In the genomic region with DNA sequence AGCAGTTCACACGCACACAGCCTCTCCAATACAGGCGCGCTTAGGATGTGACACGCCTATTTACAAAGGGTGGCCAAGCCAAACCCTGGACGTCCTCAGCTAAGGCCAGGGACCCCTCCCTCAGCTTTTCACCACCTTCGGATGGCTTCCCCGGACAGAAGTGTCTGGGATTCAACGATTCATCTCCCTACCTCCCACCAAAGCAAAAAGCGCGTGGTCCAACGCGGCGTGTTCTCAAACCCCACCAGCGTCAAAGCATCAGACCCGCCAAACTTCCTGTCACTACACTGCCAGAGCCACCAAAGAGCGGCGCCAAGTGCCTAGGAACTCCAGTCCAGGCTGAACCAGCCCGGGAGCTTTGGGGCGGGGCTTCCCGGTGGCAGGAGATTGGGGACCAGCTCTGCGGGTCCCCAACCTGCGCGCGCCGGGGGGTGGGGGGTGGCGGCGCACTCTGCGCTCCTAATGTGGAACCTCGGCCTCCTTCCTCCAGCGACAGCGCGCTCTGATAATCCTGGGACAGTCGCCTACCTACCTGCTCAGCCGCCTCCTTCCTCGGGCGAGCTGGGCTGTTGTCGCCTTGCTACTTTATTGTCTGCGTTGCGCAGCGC, we compare ENCODE assay signal across 8 mouse cellular contexts. TPM values are rescaled to one million over a fixed set of nuclear protein-coding genes. Genes with fewer than 3 reads are reported as not detected.
DNase-seq lines count a peak whose midpoint lies in the region; ATAC-seq and TF ChIP-seq lines count a peak whose summit lies in the region.

No protein-coding gene starts in this region.

- no peaks in the 10 kb centered on the region for H3K27me3 ChIP-seq in embryonic facial prominence, embryonic 11.5 days (ENCODE audit: control insufficient read depth, insufficient read depth, low read length)
- peaks cover 14% of the 10 kb centered on the region; the same call in 1 of the 2 replicates for H3K27me3 ChIP-seq in limb, embryonic 14.5 days (ENCODE audit: control insufficient read depth, insufficient read depth, low read length)
- H3K27me3 ChIP-seq in midbrain, embryonic 15.5 days (replicated peaks), result no peaks in the 10 kb centered on the region

- no peaks in the 10 kb centered on the region for H3K4me1 ChIP-seq in embryonic facial prominence, embryonic 11.5 days (ENCODE audit: control insufficient read depth, insufficient read depth, low read length)
- 0 out of 2 replicates have a peak, but pooled peaks cover 2% of the 10 kb centered on the region for H3K4me1 ChIP-seq in limb, embryonic 14.5 days (ENCODE audit: control insufficient read depth, insufficient read depth, low read length)
- peaks cover 22% of the 10 kb centered on the region for H3K4me1 ChIP-seq in midbrain, embryonic 15.5 days

- peak overlapping the region; percentile 70 for H3K4me3 ChIP-seq in embryonic facial prominence, embryonic 11.5 days (ENCODE audit: low read depth, low read length)
- peak overlapping the region; percentile 65 for H3K4me3 ChIP-seq in limb, embryonic 14.5 days (replicated peaks; ENCODE audit: low read length)
- H3K4me3 ChIP-seq in midbrain, embryonic 15.5 days, result peak overlapping the region; percentile 84

- peak overlapping the region; percentile 96 for H3K4me2 ChIP-seq in embryonic facial prominence, embryonic 11.5 days (ENCODE audit: low read depth, low read length)
- peak overlapping the region; percentile 98 for H3K4me2 ChIP-seq in limb, embryonic 14.5 days (replicated peaks; ENCODE audit: low read depth, low read length, severe bottlenecking)
- peak overlapping the region; percentile 90 for H3K4me2 ChIP-seq in midbrain, embryonic 15.5 days

- ATAC-seq in embryonic facial prominence, embryonic 11.5 days (replicated peaks; ENCODE audit: insufficient number of reproducible peaks, low FRiP score, low TSS enrichment, low read depth), result peak; percentile 46
- ATAC-seq in limb, embryonic 14.5 days (ENCODE audit: low FRiP score, low read depth), result peak; percentile 39
- peak; percentile 79 for ATAC-seq in midbrain, embryonic 15.5 days (replicated peaks)

- DNase-seq in ovary, postnatal 36 days (ENCODE audit: low spot score), result peak; percentile 33
- no peak for DNase-seq in ovary, adult 18-20 months (ENCODE audit: low spot score)
- DNase-seq in embryonic facial prominence, embryonic 11.5 days (ENCODE audit: low spot score), result peak; percentile 80
- peak; percentile 14 to 20 for DNase-seq in heart, adult 9 months (ENCODE audit: low spot score in 2 of 2)
- DNase-seq in kidney, adult 18-20 months, result peak; percentile 46
- DNase-seq in limb, embryonic 14.5 days (ENCODE audit: low spot score), result peak; percentile 58
- DNase-seq in yolk sac, embryonic 10.5 days (ENCODE audit: low spot score), result peak; percentile 43

- H3K27ac ChIP-seq in embryonic facial prominence, embryonic 11.5 days (replicated peaks; ENCODE audit: low read depth, low read length), result peak overlapping the region; percentile 36
- H3K27ac ChIP-seq in limb, embryonic 14.5 days (replicated peaks; ENCODE audit: low read depth, low read length), result 0 out of 2 replicates have a peak overlapping the region, but pooled peaks have one; percentile 14
- H3K27ac ChIP-seq in midbrain, embryonic 15.5 days, result peak overlapping the region; percentile 94

- TF ChIP-seq POLR2A in limb, embryonic 14.5 days (IDR thresholded peaks at IDR 0.05; ENCODE audit: borderline replicate concordance, extremely low read depth, insufficient read depth, insufficient read length), result 0 out of 2 replicates have a peak, but pooled peaks have one; percentile 16

- peak overlapping the region; percentile 79 for H3K9ac ChIP-seq in embryonic facial prominence, embryonic 11.5 days (replicated peaks; ENCODE audit: low read length)
- H3K9ac ChIP-seq in limb, embryonic 14.5 days (ENCODE audit: low read depth, low read length, severe bottlenecking), result peak overlapping the region; percentile 64
- peak overlapping the region; percentile 89 for H3K9ac ChIP-seq in midbrain, embryonic 15.5 days

- WGBS in embryonic facial prominence, embryonic 11.5 days, result under 1% methylated on average over 34 of the region's 40 CpGs
- WGBS in limb, embryonic 14.5 days, result 2% methylated on average over 36 of the region's 40 CpGs
- under 1% methylated on average over 40 of the region's 40 CpGs for WGBS in midbrain, embryonic 15.5 days

- no peaks in the 10 kb centered on the region for H3K36me3 ChIP-seq in embryonic facial prominence, embryonic 11.5 days (replicated peaks; ENCODE audit: control insufficient read depth, insufficient read depth, low read depth, low read length)
- H3K36me3 ChIP-seq in limb, embryonic 14.5 days (ENCODE audit: control insufficient read depth, insufficient read depth, low read length), result no peaks in the 10 kb centered on the region
- no peaks in the 10 kb centered on the region for H3K36me3 ChIP-seq in midbrain, embryonic 15.5 days (replicated peaks)

- H3K9me3 ChIP-seq in embryonic facial prominence, embryonic 11.5 days (replicated peaks; ENCODE audit: control insufficient read depth, low read length), result no peaks in the 10 kb centered on the region
- H3K9me3 ChIP-seq in limb, embryonic 14.5 days (ENCODE audit: control insufficient read depth, low read length), result no peaks in the 10 kb centered on the region
- no peaks in the 10 kb centered on the region for H3K9me3 ChIP-seq in midbrain, embryonic 15.5 days

RNA-seq across cellular contexts. Expression of a gene that starts 0.6 kb away (rescaled TPM):
- polyA plus RNA-seq in embryonic facial prominence, embryonic 11.5 days (2014; fragmentation: Nextera tagmentation; extraction: Ambion mirVana), result 15.8 and 16.6 TPM in 2 replicates
- polyA plus RNA-seq in limb, embryonic 14.5 days (2012; rRNA removed), result 13.5 and 13.9 TPM in 2 replicates
- 14.1 and 14.8 TPM in 2 replicates for polyA plus RNA-seq in limb, embryonic 14.5 days (2014; fragmentation: Nextera tagmentation; extraction: Ambion mirVana)
- polyA plus RNA-seq in midbrain, embryonic 15.5 days (2015; fragmentation: Nextera tagmentation; extraction: Ambion mirVana), result 16.9 and 19.9 TPM in 2 replicates

Comparison
In these comparisons a context has a peak if more than half of its experiments do, and no peak if none do; other contexts are left out.
1. H3K27ac ChIP-seq: peak in every context shown above with its lines; median percentile 94 in midbrain, embryonic 15.5 days; 36 in embryonic facial prominence, embryonic 11.5 days; 14 in limb, embryonic 14.5 days.